Mouse (Mus musculus): ENCODE results near the gene Tmem203.
A peak's percentile ranks its signal among the peaks of the same experiment; 100 is the strongest.
"Not testable (repeated sequence)": the region's sequence is repeated elsewhere in the genome, so short reads cannot be mapped to it uniquely, and the experiment has no call there.

Tmem203 gene

GRCm38 (mm10) chr2:25234050-25234449 is 21.2 kb upstream of the Tmem203 start, which contains the start of gene Slc34a3:
Slc34a3 (minus strand) TSS chr2:25234364.
- DNase-seq: peak; percentile 61 to 81

GRCm38 (mm10) chr2:25234551-25235220 is 20.6 kb upstream of the Tmem203 start:
- peak; percentile 56 to 85 for DNase-seq

GRCm38 (mm10) chr2:25236614-25237013 is 18.6 kb upstream of the Tmem203 start, which contains the start of gene Rnf224:
Rnf224 (minus strand) TSS chr2:25236787.
- DNase-seq: peak in 1 of 2 experiments; percentile 29

- peak; percentile 75 to 80 for DNase-seq
These were observed 17.7 kb upstream of the Tmem203 start for GRCm38 (mm10) chr2:25237522-25237921.

- peak in 1 of 2 experiments; percentile 41 for DNase-seq
These were observed 17.1 kb upstream of the Tmem203 start for GRCm38 (mm10) chr2:25238106-25238505.

DNA sequence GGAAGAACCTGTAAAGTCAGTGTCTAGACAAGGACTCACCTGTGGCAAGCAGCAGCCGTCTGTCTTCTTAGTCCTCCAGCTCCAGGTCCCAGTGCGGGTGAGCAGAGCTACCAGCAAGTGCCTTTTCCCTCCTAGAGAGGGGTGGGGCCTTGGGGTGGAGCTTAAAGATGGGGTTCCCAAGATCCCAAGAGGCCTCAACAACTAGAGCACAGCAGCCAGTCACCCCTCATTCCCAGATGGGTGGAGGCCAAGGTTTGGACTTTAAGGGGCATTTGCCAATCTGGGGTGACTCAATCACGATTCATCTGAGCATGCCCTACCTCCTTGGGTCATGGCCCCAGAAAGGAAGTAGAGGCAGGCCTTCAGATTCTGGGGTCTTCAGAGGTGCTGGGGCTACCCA is 15.5 kb upstream of the Tmem203 start:
- DNase-seq: peak in 1 of 2 experiments; percentile 27

DNA sequence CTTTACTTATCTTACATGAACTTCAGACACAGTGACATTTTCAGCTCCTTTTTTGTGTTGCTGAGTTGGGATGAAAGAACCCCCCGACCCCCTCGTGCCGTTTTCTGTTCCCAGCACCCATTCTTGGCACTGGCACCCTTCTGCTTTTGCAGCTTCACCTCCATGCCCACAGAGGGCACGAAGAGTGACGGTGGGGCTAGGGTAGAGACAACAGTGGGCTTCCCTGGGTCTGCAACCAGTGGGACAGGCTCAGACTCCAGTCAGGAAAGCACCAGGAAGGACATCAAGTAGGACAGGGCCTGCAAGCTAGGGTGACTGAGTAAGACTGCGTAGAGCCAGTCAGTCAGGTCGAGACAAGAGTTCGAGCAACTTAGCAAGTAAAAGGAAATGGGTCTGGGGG is 14.9 kb upstream of the Tmem203 start:
- DNase-seq: no peak

DNA sequence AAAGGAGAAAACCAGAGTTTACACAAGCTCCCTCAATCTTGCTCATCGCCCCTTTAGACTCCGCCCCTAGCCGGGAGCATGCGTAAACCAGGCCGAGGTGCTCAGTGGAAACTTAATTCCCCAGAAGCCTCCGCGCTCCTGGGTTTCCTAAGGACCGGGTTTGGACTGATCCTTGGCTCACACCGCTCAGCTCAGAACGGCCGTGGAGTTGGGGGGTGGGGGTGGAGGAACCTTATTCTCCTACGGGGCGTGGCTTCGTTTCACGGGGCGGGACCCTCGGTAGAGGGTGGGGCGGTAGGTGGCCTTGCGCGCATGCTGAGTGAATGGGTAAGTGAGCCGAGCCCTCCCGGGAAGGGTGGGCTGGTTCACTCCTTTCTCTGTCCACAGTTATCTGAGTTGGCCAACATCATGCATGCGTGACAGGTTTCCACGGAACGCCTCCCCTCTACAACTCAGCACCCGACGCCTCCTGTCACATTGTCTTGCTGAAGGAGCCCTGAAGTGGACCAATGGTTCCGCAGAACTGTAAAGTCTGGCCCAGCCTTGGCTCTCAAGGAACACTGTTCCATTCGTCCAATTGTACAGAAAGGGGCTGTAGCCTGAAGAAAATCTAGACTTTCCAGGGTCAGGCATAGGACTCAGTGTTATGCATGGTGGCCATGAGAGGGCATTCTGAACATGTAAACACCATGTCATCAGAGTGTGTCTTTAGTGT is 14.4 kb upstream of the Tmem203 start:
- peak; percentile 88 to 95 for DNase-seq

GRCm38 (mm10) chr2:25241438-25241775 is 13.8 kb upstream of the Tmem203 start:
- DNase-seq: peak in 1 of 2 experiments; percentile 34

DNA sequence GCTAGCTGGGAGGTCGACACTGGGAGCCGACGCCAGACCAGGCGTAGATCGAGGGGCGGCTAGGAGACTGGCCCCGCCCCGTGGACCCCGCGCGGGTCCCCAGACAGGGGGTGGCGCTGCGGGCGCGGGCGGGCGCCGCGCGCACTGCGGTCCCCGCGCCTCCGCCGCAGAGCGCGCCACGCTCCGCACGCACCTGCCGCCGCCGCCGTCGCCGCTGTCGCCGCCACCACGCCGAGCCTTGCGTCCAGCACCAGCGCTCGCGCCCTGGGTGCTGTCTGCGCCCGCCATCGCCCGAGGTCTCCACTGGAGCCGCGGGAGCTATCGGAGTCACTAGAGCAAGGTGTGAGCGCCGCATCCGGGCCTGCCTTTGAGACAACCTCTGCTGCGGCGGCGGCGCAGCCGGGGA is 13.1 kb upstream of the Tmem203 start, which contains the start of the genes Rnf208 and Cysrt1:
TSS of gene Rnf208 (plus strand) at position 155 of the 406 bp plus-strand sequence.
TSS of gene Cysrt1 (minus strand) at position 352 of the 406 bp plus-strand sequence.
- DNase-seq: peak; percentile 37 to 66

GRCm38 (mm10) chr2:25243342-25243741 is 11.9 kb upstream of the Tmem203 start:
- no peak for DNase-seq

DNA sequence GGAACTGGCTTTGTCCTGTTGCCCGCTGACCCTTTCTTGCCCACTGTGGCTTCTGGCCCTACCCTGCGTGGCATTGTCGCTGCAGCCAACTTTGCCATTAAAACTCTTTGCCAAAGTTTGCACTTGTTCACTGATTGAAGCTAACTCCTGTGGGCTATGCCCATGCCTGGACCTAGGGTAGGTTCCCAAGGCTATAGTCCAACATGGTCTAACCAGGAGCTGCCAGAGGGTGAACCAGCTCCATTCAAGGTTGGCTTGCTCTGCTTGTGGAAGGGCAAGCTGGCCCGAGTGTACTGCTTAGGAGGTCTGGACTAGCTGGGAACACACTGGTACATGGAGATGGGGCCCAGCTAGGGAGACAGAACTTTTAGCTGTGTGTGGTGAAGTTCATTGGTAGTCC is 11.1 kb upstream of the Tmem203 start:
- no peak for DNase-seq

DNA sequence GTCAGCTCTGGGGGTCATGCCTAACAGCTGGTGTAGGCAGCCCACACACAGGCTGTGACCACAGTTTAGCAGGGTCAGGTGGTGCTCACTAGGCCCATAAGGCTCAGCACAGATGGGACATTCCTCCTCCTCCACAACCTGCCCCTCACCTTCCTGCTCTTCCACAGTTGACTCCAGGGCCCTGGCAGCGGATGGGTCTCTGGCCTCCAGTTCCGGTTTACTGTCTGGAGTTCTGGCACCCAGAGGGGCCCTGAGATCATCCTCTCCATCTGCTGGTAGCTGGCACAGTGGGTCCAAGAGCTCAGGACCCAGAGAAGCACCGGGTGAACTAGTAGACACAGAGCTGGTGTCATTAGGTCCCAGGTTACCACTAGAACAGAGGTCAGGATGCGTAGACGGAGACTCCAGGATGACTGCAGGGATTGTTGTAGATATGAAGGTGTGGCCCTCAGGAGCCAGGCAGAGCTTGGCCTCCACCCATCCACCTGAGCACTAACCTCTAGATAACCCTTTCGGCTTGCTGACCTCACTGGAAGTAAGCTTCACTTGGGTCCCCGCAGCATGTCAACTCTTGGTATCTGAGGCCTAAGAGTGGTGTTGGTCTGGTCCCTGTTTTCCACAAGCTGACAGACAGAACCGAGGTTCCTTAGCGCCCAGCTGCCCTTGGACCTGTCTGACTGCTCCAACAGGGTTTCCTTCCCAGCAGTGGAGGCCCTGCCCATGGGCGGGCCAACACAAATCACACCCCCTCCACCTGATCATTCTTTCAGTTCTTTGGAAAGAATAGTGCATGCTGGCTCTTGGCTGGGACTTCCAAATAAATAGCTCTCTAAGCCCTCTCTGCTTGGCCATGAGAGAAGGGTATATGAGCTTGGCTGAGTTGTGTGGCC is 8.8 kb upstream of the Tmem203 start, which contains the start of gene AL732309.1:
TSS of gene AL732309.1 (minus strand) at position 681 of the 890 bp plus-strand sequence.
- peak; percentile 49 to 74 for DNase-seq

DNA sequence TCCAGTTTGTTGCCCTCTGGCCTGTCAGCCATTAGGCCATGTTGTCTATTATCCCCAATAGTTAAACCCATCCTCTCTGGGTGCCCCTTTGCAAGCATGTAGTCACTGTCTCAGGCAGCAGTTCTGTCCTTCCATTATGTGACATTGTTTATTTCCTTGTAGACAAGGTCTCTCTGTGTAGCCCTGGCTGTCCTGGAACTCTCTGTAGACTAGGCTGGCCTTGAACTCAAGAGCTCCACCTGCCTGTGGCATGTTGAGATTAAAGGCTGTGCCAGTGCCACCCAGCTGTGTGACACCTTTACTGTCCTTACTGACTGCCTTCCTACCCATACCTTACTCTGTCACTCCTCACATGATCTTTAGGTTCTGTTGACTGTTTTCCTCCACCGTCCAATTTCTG is 2.9 kb upstream of the Tmem203 start:
- DNase-seq: peak; percentile 59 to 60

DNA sequence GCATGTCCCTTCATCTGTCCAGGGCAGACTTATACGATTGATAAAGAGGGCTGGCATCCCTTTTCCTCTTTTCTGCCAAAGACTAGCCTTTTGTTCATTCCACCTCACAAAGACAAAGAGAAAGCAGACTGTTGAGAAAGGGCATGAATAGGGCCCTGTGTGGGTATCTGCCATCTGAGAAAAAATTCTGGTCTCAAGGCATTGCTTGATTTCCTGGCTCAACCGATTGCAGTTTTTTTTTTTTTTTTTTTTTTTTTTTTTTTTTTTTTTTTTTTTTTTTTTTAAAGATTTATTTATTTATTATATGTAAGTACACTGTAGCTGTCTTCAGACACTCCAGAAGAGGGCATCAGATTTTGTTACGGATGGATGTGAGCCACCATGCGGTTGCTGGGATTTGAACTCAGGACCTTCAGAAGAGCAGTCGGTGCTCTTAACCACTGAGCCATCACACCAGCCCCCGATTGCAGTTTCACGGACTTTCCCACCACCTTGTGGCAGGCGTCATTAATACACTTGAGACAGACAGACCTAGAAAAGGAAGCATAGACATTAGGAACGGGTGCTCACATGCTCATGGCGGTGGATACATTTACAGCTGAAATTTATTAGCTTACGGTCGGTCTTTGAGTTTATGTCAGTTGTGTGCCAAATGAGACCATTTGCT is 1.3 kb downstream of the Tmem203 start:
- peak; percentile 61 to 78 for DNase-seq

DNA sequence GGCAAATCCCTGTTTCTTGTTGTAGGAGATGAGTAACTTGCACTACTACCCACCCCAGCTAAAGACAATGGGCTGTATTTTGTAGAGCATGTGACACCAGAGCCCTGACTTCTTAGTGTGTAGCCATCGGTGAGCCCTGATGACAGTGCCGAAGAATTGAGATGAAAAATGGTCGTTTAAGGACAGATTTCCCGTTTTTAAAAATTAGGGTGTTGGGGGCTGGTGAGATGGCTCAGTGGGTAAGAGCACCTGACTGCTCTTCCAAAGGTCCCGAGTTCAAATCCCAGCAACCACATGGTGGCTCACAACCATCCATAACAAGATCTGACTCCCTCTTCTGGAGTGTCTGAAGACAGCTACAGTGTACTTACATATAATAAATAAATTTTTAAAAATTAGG is 2.0 kb downstream of the Tmem203 start:
- not testable (repeated sequence) for DNase-seq

DNA sequence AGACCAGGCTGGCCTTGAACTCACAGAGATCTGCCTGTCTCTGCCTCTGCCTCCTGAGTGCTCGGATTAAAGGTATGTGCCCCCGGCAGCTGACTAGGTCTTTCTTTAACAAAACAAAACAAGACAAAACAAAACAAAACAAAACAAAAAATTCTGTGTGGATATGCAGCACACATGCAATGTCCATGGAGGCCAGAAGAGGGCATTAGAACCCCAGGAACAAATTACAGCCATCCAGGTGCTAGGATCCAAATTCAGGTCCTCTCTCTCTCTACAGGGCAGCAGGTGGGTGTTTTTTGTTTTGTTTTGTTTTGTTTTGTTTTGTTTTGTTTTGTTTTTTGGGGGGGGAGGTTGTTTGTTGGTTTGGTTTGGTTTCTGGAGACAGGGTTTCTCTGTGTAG is 3.6 kb downstream of the Tmem203 start:
- DNase-seq: no peak

GRCm38 (mm10) chr2:25261870-25262269 is 6.6 kb downstream of the Tmem203 start:
- DNase-seq: no peak

GRCm38 (mm10) chr2:25262291-25262767 is 7.1 kb downstream of the Tmem203 start, which contains the start of gene Tprn:
Tprn (plus strand) TSS chr2:25262618.
- DNase-seq: peak; percentile 98 to 99

- peak; percentile 35 to 64 for DNase-seq
These were observed 7.8 kb downstream of the Tmem203 start for GRCm38 (mm10) chr2:25262795-25263622.

All from kidney, postnatal 25 days (tissue).